Mouse (Mus musculus): Measurements from ENCODE around the gene a.

DNA sequence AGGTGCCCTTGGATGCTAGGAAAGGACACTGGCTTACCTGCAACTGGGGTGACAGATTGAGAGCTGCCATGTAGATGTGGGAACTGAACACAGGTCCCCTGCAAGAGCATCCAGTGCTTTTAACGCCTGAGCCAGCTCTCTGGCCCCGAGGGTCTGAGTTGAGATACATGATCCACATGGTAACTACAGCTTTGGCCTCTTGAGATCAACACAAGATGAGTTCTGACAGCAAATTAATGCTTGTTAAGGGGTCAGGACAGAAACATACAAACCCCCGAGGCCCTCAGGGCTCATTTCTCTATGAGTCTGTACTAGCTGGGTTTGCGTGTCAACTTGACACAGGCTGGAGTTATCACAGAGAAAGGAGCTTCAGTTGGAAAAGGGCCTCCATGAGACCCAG is 47.3 kb upstream of the a start:
- TF ChIP-seq CTCF (IDR thresholded peaks at IDR 0.05; ENCODE audit: low read depth) (no peak), EP300 (optimal IDR thresholded peaks at IDR 0.05) (no peak)
